Mouse (Mus musculus): ENCODE measurements at regions not wholly inside any gene's neighbourhood (a gene's known extent, or its start where the extent isn't known, plus 50 kb on each side); places are given as distances from the start of the nearest gene placed in this dataset.
"Not testable (repeated sequence)": the region's sequence is repeated elsewhere in the genome, so short reads cannot be mapped to it uniquely, and the experiment has no call there.

- Histone ChIP-seq H3K27me3 (replicated peaks; ENCODE audit: insufficient read depth, low read length) (no peaks in the 10 kb centered on the region), H3K4me3 (ENCODE audit: low read depth, low read length) (no peak overlapping the region), H3K9me3 (ENCODE audit: low read length) (no peaks in the 10 kb centered on the region), H3K4me1 (ENCODE audit: insufficient read depth, low read depth, low read length) (no peaks in the 10 kb centered on the region), H3K9ac (replicated peaks; ENCODE audit: low read depth) (no peak overlapping the region), H3K4me2 (replicated peaks; ENCODE audit: low read depth, low read length) (no peak overlapping the region), H3K36me3 (ENCODE audit: insufficient read depth, low read length) (no peaks in the 10 kb centered on the region), H3K27ac (ENCODE audit: low read length) (no peak overlapping the region)
- ATAC-seq: no peak
- no peak for DNase-seq (ENCODE audit: low spot score)
- 72% methylated on average over 2 of the region's 2 CpGs for WGBS
- no peak for TF ChIP-seq EP300 (IDR thresholded peaks at IDR 0.05)
- TF ChIP-seq CTCF (IDR thresholded peaks at IDR 0.05): no peak
Measured at GRCm38 (mm10) chr6:69932297-69932696, 859.7 kb downstream of the Rpia start.

- Histone ChIP-seq H3K27me3 (replicated peaks; ENCODE audit: insufficient read depth, low read length) (no peaks in the 10 kb centered on the region), H3K36me3 (ENCODE audit: insufficient read depth, low read length) (no peaks in the 10 kb centered on the region), H3K4me1 (ENCODE audit: insufficient read depth, low read depth, low read length) (no peaks in the 10 kb centered on the region), H3K9ac (replicated peaks; ENCODE audit: low read depth) (no peak overlapping the region), H3K27ac (ENCODE audit: low read length) (no peak overlapping the region), H3K4me2 (replicated peaks; ENCODE audit: low read depth, low read length) (no peak overlapping the region), H3K4me3 (ENCODE audit: low read depth, low read length) (no peak overlapping the region), H3K9me3 (ENCODE audit: low read length) (no peaks in the 10 kb centered on the region)
- WGBS: 66% methylated on average over 4 of the region's 4 CpGs
- ATAC-seq (no peak), DNase-seq (ENCODE audit: low spot score) (no peak)
- TF ChIP-seq CTCF (IDR thresholded peaks at IDR 0.05): no peak
- TF ChIP-seq EP300 (IDR thresholded peaks at IDR 0.05): no peak
Measured at GRCm38 (mm10) chr6:69914781-69915180, 877.3 kb downstream of the Rpia start.

GRCm38 (mm10) chr6:69879286-69879685 is 912.7 kb downstream of the Rpia start:
- ATAC-seq (no peak), DNase-seq (ENCODE audit: low spot score) (no peak)
- Histone ChIP-seq H3K9ac (replicated peaks; ENCODE audit: low read depth) (no peak overlapping the region), H3K36me3 (ENCODE audit: insufficient read depth, low read length) (no peaks in the 10 kb centered on the region), H3K27me3 (replicated peaks; ENCODE audit: insufficient read depth, low read length) (no peaks in the 10 kb centered on the region), H3K4me2 (replicated peaks; ENCODE audit: low read depth, low read length) (no peak overlapping the region), H3K9me3 (ENCODE audit: low read length) (no peaks in the 10 kb centered on the region), H3K4me3 (ENCODE audit: low read depth, low read length) (no peak overlapping the region), H3K4me1 (ENCODE audit: insufficient read depth, low read depth, low read length) (no peaks in the 10 kb centered on the region), H3K27ac (ENCODE audit: low read length) (no peak overlapping the region)
- WGBS: 69% methylated on average over 2 of the region's 2 CpGs
- TF ChIP-seq CTCF (IDR thresholded peaks at IDR 0.05) (no peak), EP300 (IDR thresholded peaks at IDR 0.05) (no peak)

- H3K27me3 ChIP-seq (replicated peaks; ENCODE audit: insufficient read depth, low read length); H3K36me3 ChIP-seq (ENCODE audit: insufficient read depth, low read length); H3K27ac ChIP-seq (ENCODE audit: low read length); ATAC-seq; DNase-seq (ENCODE audit: low spot score); H3K4me1 ChIP-seq (ENCODE audit: insufficient read depth, low read depth, low read length); H3K4me3 ChIP-seq (ENCODE audit: low read depth, low read length); H3K9me3 ChIP-seq (ENCODE audit: low read length); H3K9ac ChIP-seq (replicated peaks; ENCODE audit: low read depth); H3K4me2 ChIP-seq (replicated peaks; ENCODE audit: low read depth, low read length): not testable (repeated sequence)
- WGBS: 65% methylated on average over 2 of the region's 2 CpGs
Measured at GRCm38 (mm10) chr6:69858631-69859030, 933.4 kb downstream of the Rpia start.

- not testable (repeated sequence) for H3K27ac ChIP-seq (ENCODE audit: low read length); H3K4me1 ChIP-seq (ENCODE audit: insufficient read depth, low read depth, low read length); H3K36me3 ChIP-seq (ENCODE audit: insufficient read depth, low read length); H3K9me3 ChIP-seq (ENCODE audit: low read length); H3K9ac ChIP-seq (replicated peaks; ENCODE audit: low read depth); ATAC-seq; H3K27me3 ChIP-seq (replicated peaks; ENCODE audit: insufficient read depth, low read length); H3K4me3 ChIP-seq (ENCODE audit: low read depth, low read length); H3K4me2 ChIP-seq (replicated peaks; ENCODE audit: low read depth, low read length); DNase-seq (ENCODE audit: low spot score)
- 66% methylated on average over 5 of the region's 5 CpGs for WGBS
Measured at GRCm38 (mm10) chr6:69828640-69829039, 963.4 kb downstream of the Rpia start.

- H3K27me3 ChIP-seq (replicated peaks; ENCODE audit: insufficient read depth, low read length); H3K9ac ChIP-seq (replicated peaks; ENCODE audit: low read depth); H3K9me3 ChIP-seq (ENCODE audit: low read length); ATAC-seq; H3K27ac ChIP-seq (ENCODE audit: low read length); DNase-seq (ENCODE audit: low spot score); H3K36me3 ChIP-seq (ENCODE audit: insufficient read depth, low read length); H3K4me3 ChIP-seq (ENCODE audit: low read depth, low read length); H3K4me2 ChIP-seq (replicated peaks; ENCODE audit: low read depth, low read length); H3K4me1 ChIP-seq (ENCODE audit: insufficient read depth, low read depth, low read length): not testable (repeated sequence)
Measured at GRCm38 (mm10) chr6:69814972-69815371, 977.1 kb downstream of the Rpia start.

GRCm38 (mm10) chr6:69814373-69814772 is 977.7 kb downstream of the Rpia start:
- 19% methylated on average over 1 of the region's 1 CpGs for WGBS
- H3K9ac ChIP-seq (replicated peaks; ENCODE audit: low read depth); H3K27ac ChIP-seq (ENCODE audit: low read length); H3K4me3 ChIP-seq (ENCODE audit: low read depth, low read length); H3K27me3 ChIP-seq (replicated peaks; ENCODE audit: insufficient read depth, low read length); H3K4me2 ChIP-seq (replicated peaks; ENCODE audit: low read depth, low read length); H3K9me3 ChIP-seq (ENCODE audit: low read length); ATAC-seq; H3K36me3 ChIP-seq (ENCODE audit: insufficient read depth, low read length); H3K4me1 ChIP-seq (ENCODE audit: insufficient read depth, low read depth, low read length); DNase-seq (ENCODE audit: low spot score): not testable (repeated sequence)

GRCm38 (mm10) chr6:69780330-69780729 is 1011.7 kb downstream of the Rpia start:
- 65% methylated on average over 5 of the region's 5 CpGs for WGBS
- H3K4me2 ChIP-seq (replicated peaks; ENCODE audit: low read depth, low read length); H3K9me3 ChIP-seq (ENCODE audit: low read length); H3K27ac ChIP-seq (ENCODE audit: low read length); ATAC-seq; H3K4me3 ChIP-seq (ENCODE audit: low read depth, low read length); H3K9ac ChIP-seq (replicated peaks; ENCODE audit: low read depth); DNase-seq (ENCODE audit: low spot score); H3K4me1 ChIP-seq (ENCODE audit: insufficient read depth, low read depth, low read length); H3K36me3 ChIP-seq (ENCODE audit: insufficient read depth, low read length); H3K27me3 ChIP-seq (replicated peaks; ENCODE audit: insufficient read depth, low read length): not testable (repeated sequence)

- not testable (repeated sequence) for ATAC-seq; H3K27ac ChIP-seq (ENCODE audit: low read length); H3K27me3 ChIP-seq (replicated peaks; ENCODE audit: insufficient read depth, low read length); H3K9me3 ChIP-seq (ENCODE audit: low read length); H3K36me3 ChIP-seq (ENCODE audit: insufficient read depth, low read length); H3K4me3 ChIP-seq (ENCODE audit: low read depth, low read length); DNase-seq (ENCODE audit: low spot score); H3K9ac ChIP-seq (replicated peaks; ENCODE audit: low read depth); H3K4me1 ChIP-seq (ENCODE audit: insufficient read depth, low read depth, low read length); H3K4me2 ChIP-seq (replicated peaks; ENCODE audit: low read depth, low read length)
- WGBS: 43% methylated on average over 1 of the region's 1 CpGs
Measured at GRCm38 (mm10) chr6:69777322-69777721, 1014.7 kb downstream of the Rpia start.
